Mouse (Mus musculus) left cerebral cortex, adult 2 months (tissue): ENCODE measurements around the gene Wasf1. TPM values are rescaled to one million over a fixed set of nuclear protein-coding genes. Genes with fewer than 3 reads are reported as not detected.

Source experiments
- DNase-seq, 2 experiments: peaks; one replicate each; pipeline ENCODE4 v3.0.0; 2021 to 2022; ENCODE audit warnings: low spot score in 2 of 2, mixed read lengths in 1 of 2; ENCODE audit errors: extremely low spot score in 1 of 2
- H3K27ac ChIP-seq: fragments of 200-600 bp; 2 replicates; pipeline ENCODE4 v1.8.1; 2022
- H3K4me3 ChIP-seq: fragments of 200-600 bp; 2 replicates; pipeline ENCODE4 v1.8.1; 2022
- CTCF ChIP-seq: fragments of 200-600 bp; IDR thresholded peaks from 2 replicates; pipeline ENCODE4 v1.8.1; 2022; ENCODE audit warnings: antibody characterized with exemption, mild to moderate bottlenecking, moderate library complexity
- intact Hi-C: fragments of 180-260 bp; cut with DNase I; formaldehyde crosslinking; loops from one replicate; pipeline ENCODE4 v1.15.1; 2025
- total RNA-seq, 2 experiments: library from RNA; stranded (reverse); gene quantifications; 2 replicates each; pipeline ENCODE4 v1.2.3; 2021

Gene Wasf1
- total RNA-seq, 2 experiments from 2014 or later: 248 to 256 TPM

DNA sequence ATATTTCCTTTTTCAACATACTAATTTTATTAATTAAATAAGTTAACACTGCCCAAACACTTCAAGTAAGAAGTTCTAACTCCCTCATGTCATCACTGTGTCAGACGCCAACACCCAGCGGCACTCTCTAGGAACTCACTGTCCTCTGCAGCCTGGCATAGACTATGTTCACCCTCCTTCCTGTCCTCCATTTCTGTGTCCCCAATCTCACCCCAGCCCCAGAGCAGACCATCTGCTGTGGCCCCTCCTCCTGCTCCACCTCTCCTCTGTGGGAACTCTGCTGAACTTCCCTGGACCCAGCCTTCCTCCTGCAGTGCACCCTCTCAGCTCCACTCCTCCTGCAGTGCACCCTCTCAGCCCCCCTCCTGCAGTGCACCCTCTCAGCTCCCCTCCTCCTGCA lies 15.2 kb upstream of the Wasf1 start:
- Histone ChIP-seq H3K4me3 (no peak overlapping the region), H3K27ac (no peak overlapping the region)
- intact Hi-C loops: no loop called here
- TF ChIP-seq CTCF: no peak
- DNase-seq: no peak

DNA sequence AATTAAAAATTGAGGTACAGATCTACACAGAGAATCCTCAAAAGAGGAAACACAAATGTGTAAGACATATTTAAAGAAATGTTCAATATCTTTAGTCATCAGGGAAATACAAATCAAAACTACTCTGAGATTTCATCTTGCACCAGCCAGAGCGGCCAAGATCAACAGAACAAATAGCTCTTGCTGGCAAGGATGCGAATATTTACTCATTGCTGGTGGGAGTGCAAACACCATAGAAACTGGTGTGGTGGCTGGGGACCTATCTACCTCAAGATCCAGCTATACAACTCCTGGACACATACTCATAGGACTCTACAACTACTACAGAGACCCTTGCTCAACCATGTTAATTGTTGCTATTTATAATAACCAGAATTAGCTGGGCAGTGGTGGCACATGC lies 12.0 kb upstream of the Wasf1 start:
- TF ChIP-seq CTCF: no peak
- Histone ChIP-seq H3K4me3 (no peak overlapping the region), H3K27ac (no peak overlapping the region)
- intact Hi-C loops: no loop called here
- no peak for DNase-seq

DNA sequence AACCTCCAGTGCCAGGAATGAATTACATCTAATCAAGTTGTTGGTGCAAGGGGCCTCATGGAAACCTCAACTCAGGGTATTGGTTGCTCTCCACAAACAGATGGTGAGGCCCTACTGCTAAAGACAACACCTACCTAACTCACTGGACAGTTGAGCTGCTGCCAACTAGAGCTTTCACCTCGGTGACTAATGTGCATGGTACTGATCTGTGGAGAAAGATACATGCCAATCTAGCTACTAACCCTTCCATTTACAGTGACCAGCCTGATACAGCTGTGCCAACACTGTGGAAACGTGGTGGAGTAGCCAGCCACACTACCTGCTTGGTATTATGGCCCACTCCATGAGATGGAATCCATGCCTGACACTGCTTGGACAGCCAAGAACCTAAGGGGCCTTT lies 11.2 kb upstream of the Wasf1 start:
- intact Hi-C loops: no loop called here
- no peak overlapping the region for H3K4me3 ChIP-seq
- DNase-seq: no peak
- no peak for TF ChIP-seq CTCF
- H3K27ac ChIP-seq: no peak overlapping the region

DNA sequence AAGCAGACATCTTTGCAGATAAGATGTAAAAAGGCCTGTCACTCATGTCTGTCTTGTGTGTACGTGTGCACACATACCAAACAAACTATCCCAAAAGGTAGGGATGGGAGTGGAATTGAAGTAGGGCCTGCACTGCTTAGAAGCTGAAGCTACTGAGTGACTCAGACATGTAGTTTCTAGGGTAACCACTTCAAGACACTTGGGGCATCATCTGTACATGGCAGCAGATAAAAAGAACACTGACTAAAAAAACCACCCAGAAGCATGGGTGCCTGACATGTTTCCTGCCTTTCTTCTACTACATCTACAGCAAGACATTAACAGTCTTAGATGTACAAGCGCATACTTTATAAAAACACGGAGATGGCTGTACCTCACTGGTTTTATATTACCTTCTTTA lies 5.0 kb upstream of the Wasf1 start:
- TF ChIP-seq CTCF: no peak
- Histone ChIP-seq H3K4me3 (no peak overlapping the region), H3K27ac (no peak overlapping the region)
- no peak for DNase-seq
- intact Hi-C loops: no loop called here

DNA sequence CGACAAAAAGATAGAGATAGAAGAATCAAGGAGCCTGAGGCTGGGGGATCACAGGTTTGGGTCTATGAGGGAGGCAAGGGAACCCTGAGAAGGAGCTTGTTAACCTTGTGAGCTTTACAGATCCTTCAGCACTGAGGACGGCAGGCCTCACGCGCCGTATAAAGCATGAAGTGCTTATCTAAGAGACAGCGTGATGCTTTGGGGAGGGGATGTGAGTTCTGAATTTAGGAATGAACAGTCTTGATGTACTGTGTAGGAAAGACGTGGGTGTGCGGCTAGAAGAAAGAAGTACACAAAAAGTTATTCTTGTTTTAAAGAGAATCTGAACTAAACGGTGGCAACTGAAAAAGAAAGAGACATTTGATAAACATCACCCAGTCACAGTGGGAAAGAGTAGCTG lies 3.3 kb upstream of the Wasf1 start:
- peak overlapping the region; percentile 80 for H3K27ac ChIP-seq
- peak overlapping the region; percentile 64 for H3K4me3 ChIP-seq
- DNase-seq: no peak
- intact Hi-C loops: loop anchor here (1.0 to 5.0 kb wide), 5 partner anchors 35 to 197 kb away; partner anchors contain the start of gene Mettl24
- no peak for TF ChIP-seq CTCF

DNA sequence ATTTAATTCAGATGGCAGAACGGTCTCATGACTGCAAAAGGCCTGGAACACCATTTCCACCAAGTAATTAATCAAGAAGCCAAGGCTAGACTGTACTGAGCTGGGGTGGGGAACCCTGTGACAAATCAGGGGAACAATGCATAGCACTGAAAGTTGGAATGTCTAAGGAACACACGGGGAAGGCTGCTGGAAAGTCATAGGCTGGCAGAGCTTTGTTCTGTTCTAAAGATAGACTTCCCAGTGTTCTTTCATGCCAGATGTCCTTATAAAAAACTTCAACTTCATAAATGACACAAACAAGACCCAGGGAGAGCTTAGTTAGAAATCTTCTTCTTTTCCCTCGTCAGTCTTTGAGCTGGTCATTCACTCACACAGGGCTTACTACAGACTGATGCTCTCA lies 2.0 kb upstream of the Wasf1 start:
- Histone ChIP-seq H3K4me3 (peak overlapping the region; percentile 64), H3K27ac (peak overlapping the region; percentile 72)
- no peak for TF ChIP-seq CTCF
- no peak for DNase-seq
- intact Hi-C loops: loop anchor here (2.0 to 5.0 kb wide), 4 partner anchors 36 to 198 kb away; partner anchors contain the start of gene Mettl24

DNA sequence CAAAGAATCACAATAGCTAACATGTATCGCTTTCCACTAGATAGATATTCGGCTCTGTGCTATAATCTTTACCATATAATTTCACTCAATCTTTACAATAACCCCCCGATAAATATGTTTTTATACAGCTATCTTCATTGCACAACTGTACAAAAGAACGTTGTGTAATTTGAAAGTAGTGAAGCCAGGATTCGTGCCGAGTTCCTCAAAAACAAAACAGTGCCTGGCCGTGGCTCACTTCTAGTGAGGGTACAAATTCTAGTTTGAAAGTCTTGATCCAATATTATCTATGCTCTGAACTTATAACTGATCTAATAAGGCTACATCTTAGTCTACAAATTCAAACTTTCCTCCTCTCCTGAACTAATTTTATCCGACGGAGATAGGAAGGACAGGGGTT lies 942 bp upstream of the Wasf1 start:
- TF ChIP-seq CTCF: no peak
- DNase-seq: no peak
- Histone ChIP-seq H3K4me3 (peak overlapping the region; percentile 64), H3K27ac (peak overlapping the region; percentile 100)
- intact Hi-C loops: loop anchor here (2.0 to 5.0 kb wide), 2 partner anchors 90 to 244 kb away; no protein-coding TSS in a partner anchor

DNA sequence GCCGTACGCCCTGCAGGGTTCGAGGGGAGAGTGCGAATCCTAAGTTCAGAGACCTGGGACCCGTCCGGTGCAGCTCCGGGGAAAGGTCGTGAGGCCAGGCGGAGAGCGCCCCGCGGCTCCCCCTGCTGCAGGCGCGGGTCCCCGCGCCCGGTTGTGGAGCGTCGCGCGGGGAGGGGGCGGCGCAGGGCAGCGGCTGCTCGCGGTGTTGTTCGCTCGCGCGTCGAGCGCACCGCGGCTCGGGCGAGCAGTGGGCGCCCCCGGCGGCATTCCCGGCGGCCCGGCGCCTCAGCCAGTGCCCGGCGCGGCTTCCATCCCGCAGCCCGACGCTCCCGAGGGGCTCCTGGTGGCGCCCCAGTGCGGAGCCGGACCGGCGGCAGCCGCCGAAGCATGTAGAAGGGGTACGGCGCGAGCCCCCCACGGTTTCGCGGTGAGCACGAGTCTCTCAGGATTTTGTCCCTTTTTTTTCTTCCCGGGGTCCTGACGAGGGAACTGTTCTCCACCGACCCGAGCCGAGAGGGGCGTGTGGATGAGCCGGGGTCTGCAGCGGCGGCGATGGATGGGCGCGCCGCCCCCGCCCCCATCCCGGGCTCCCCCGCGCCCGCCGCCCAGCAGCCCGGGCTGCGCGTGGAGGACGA lies 486 bp downstream of the Wasf1 start:
- H3K27ac ChIP-seq: peak overlapping the region; percentile 100
- intact Hi-C loops: loop anchor here (1.0 to 5.0 kb wide), 4 partner anchors 89 to 245 kb away; partner anchors contain the start of gene Mettl24
- TF ChIP-seq CTCF: peak; percentile 12
- no peak for DNase-seq
- H3K4me3 ChIP-seq: peak overlapping the region; percentile 64

DNA sequence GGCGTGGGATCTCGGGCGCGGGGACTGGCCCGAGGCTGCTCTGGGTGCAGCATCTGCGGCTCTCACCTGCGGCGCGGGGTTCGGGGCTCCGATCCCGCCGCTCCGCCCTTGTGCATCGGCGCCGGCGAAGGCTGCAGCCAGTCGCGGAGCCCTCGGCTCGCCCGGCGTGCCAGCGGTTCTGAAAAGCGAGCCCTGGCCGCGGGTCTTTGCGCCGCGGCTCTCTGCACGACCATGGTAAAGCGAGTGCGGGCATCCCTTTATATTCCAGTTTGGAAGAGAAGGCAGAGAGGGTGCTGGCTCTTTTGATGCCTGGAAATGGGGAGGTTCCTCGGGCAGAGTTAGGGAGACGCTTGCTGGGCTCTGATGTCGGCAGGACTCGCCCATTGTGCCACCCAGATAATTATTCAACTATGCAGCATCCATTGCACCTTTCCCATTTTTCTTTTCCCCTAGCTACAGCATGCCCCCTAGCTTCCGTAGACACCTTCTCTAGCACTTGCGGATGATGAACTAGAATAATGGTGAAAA lies 1.1 kb downstream of the Wasf1 start:
- peak overlapping the region; percentile 64 for H3K4me3 ChIP-seq
- intact Hi-C loops: loop anchor here (1.0 to 5.0 kb wide), 3 partner anchors 88 to 234 kb away; partner anchors contain the start of gene Mettl24
- H3K27ac ChIP-seq: peak overlapping the region; percentile 100
- TF ChIP-seq CTCF: peak; percentile 55
- DNase-seq: peak; percentile 45 to 49

DNA sequence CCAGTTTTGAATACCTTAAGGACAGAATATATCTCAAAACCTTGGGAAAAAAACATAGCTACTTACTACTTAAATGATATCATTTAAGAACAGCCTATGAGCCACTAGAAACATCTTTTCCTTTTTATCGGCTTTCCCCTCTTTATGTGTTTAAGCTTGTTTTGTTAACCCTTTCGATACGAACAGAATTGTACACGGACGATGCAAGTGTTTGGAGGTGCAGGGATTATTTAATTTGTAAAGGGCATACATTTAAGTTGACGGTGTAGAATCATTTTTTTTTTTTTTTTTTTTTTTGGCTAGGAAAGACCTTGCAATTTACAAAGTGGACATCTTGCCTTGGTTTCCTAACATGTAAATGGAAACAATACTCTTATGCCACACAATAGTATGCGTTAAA lies 2.2 kb downstream of the Wasf1 start:
- Histone ChIP-seq H3K27ac (peak overlapping the region; percentile 48; the same call in 1 of the 2 replicates), H3K4me3 (peak overlapping the region; percentile 64)
- intact Hi-C loops: loop anchor here (2.0 kb wide), 1 partner anchor 235 kb away; no protein-coding TSS in a partner anchor
- DNase-seq: no peak
- no peak for TF ChIP-seq CTCF

DNA sequence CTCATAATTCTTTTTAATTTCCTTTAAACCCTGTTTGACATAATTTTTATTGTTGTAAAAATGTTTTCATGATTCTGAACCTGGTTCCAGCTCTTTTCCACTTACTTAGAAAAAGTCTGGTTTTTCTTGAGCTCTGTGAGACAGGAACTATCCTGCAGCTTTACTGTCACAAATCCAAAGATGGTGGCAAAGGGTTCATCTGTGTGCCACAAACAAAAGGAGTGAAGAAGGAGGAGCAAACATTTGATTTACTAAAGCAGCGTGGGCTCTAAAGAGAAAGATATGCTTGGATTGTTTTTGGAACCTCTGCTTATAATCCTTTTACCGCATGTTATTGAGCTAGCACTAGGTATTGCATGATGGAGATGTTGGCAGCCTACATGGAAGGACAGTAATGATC lies 4.0 kb downstream of the Wasf1 start:
- intact Hi-C loops: no loop called here
- no peak for TF ChIP-seq CTCF

DNA sequence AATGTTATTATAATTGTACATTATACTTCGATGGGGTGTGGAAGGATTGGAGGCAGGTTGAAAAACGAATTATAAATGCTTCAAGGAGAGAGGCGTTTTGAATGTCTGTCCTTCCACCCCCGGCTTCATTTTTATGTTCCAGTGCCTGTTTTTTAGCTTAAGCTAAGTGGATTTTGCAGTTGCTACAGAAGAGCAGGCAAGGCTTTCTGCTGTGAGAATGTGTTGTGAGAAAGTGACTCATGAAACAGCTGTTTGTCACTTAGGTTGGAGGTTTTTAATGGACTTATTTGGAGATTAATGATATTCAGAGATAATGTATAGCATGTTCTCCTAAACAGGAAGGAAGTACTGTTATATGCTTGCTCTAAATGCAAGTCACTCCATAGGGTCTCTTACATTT lies 5.9 kb downstream of the Wasf1 start:
- TF ChIP-seq CTCF: no peak
- H3K27ac ChIP-seq: peak overlapping the region; percentile 26; the same call in 1 of the 2 replicates
- no peak for DNase-seq
- intact Hi-C loops: no loop called here
- peak overlapping the region; percentile 18; the same call in 1 of the 2 replicates for H3K4me3 ChIP-seq

More for the DNA sequence above, 4.0 kb downstream of the Wasf1 start:
- H3K4me3 ChIP-seq: peak overlapping the region; percentile 45
- no peak for DNase-seq
- peak overlapping the region; percentile 40; the same call in 1 of the 2 replicates for H3K27ac ChIP-seq

DNA sequence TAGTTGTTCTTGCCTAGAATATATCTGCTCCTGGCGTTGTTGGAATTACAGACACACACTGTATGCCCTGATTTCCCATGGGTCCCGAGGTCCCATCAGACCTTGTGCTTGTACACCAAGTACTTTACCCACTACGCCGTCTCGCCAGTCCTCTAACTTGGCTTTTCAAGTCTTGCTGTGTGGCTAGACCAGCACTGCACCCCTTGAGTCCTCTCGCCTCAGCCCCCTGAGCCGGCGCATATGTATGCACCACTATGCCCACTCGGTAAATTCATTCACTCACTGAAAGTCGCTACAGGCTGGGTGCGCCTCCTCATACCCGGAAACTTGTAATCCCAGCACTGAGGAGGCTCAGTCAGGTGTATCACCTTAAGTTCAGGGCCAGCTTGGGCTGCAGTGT lies 12.5 kb downstream of the Wasf1 start:
- intact Hi-C loops: no loop called here
- no peak for TF ChIP-seq CTCF
- Histone ChIP-seq H3K27ac (no peak overlapping the region), H3K4me3 (no peak overlapping the region)
- DNase-seq: no peak
